Mouse (Mus musculus): ENCODE measurements around the gene Col9a2. TPM values are rescaled to one million over a fixed set of nuclear protein-coding genes. Genes with fewer than 3 reads are reported as not detected.
A peak's percentile ranks its signal among the peaks of the same experiment; 100 is the strongest.

Col9a2 gene
- polyA plus RNA-seq, 1 experiment from 2014 or later: 0.67 TPM

DNA sequence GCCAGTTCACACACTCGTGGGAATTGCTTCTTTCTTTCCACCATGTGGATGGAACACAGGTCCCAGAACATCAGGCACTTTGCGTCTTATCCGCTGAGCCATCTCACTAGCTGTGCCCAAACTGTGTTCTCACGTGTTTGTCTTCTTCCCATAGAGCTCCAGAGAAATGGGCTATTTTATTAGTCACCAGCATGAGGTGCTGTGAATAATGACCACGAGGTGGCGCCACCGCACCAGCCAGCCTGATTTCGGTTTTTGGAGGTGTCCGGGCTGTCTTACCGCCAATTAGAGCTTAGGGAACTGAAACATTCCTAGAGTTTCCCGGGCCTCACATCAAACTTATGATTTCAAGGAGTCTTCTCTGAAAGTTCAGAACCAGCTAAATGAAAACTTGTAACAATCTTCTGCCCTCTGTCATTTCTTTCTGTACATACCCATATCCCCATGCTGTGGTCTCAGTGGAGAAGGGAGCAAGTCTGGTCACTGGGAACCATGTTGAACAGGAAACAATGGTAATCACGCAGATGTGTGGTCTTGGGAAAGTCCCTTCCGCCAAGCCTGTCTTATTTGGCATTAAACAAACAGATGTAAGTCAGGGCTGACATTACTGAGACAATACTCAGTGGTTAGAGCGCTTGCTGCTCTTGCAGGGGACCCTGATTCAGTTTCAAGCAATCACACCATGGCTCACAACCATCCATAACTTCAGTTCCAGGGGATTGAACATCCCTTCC lies 10.4 kb upstream of the Col9a2 start:
- Histone ChIP-seq H3K9me3 (replicated peaks; ENCODE audit: control insufficient read depth, low read length) (no peaks in the 10 kb centered on the region), H3K27me3 (ENCODE audit: control insufficient read depth, insufficient read depth, low read depth, low read length) (no peaks in the 10 kb centered on the region), H3K4me1 (ENCODE audit: control insufficient read depth, low read depth, low read length) (peaks cover 7% of the 10 kb centered on the region; the same call in 1 of the 2 replicates), H3K36me3 (ENCODE audit: control insufficient read depth, insufficient read depth) (no peaks in the 10 kb centered on the region), H3K9ac (ENCODE audit: low read depth, low read length) (no peak overlapping the region), H3K4me2 (ENCODE audit: low read depth, low read length) (no peak overlapping the region), H3K27ac (ENCODE audit: low read length) (no peak overlapping the region), H3K4me3 (ENCODE audit: low read depth, low read length) (no peak overlapping the region)
- 31% methylated on average over 14 of the region's 14 CpGs for WGBS (ENCODE audit: insufficient replicate concordance)
- ATAC-seq (ENCODE audit: low read depth): no peak

DNA sequence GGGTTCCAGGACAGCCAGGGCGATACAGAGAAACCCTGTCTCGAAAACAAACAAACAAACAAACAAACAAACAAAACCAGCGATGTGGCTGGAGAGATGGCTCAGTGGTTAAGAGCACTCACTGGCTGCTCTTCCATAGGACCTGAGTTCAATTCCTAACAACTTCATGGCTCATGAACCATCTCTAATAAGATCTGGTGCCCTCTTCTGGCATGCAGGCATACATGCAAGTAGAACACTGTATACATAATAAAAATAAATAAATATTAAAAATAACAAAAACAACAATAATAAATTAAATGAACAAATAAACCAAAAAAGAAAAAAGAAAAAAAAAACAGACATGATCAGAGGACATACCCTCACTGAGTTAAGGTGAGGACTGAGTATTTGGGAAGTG lies 9.6 kb upstream of the Col9a2 start:
- no peak overlapping the region for H3K9ac ChIP-seq (ENCODE audit: low read depth, low read length)
- no peaks in the 10 kb centered on the region for H3K9me3 ChIP-seq (replicated peaks; ENCODE audit: control insufficient read depth, low read length)
- 60% methylated on average over 3 of the region's 3 CpGs for WGBS (ENCODE audit: insufficient replicate concordance)
- no peak overlapping the region for H3K4me2 ChIP-seq (ENCODE audit: low read depth, low read length)
- H3K27me3 ChIP-seq (ENCODE audit: control insufficient read depth, insufficient read depth, low read depth, low read length): no peaks in the 10 kb centered on the region
- H3K4me3 ChIP-seq (ENCODE audit: low read depth, low read length): no peak overlapping the region
- H3K4me1 ChIP-seq (ENCODE audit: control insufficient read depth, low read depth, low read length): peaks cover 3% of the 10 kb centered on the region; the same call in 1 of the 2 replicates
- no peaks in the 10 kb centered on the region for H3K36me3 ChIP-seq (ENCODE audit: control insufficient read depth, insufficient read depth)
- no peak overlapping the region for H3K27ac ChIP-seq (ENCODE audit: low read length)
- ATAC-seq (ENCODE audit: low read depth): no peak

DNA sequence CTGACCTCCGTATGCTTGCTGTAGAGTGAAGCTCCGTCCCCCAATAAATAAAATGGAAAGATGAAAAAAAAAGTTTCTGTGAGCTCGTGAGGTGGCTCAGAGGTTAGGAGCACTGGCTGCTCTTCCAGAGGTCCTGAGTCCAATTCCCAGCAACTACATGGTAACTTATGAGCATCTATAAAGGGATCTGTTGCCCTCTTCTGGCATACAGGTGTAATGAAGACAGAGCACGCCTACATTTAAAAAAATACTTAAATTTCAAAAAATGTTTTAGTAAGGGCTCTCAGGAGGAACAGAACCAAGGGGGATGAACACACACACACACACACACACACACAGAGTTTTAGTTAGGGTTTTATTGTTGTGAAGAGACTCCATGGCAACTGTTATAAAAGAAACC lies 7.7 kb upstream of the Col9a2 start:
- 44% methylated on average over 4 of the region's 4 CpGs for WGBS (ENCODE audit: insufficient replicate concordance)
- Histone ChIP-seq H3K9me3 (replicated peaks; ENCODE audit: control insufficient read depth, low read length) (no peaks in the 10 kb centered on the region), H3K4me2 (ENCODE audit: low read depth, low read length) (no peak overlapping the region), H3K9ac (ENCODE audit: low read depth, low read length) (no peak overlapping the region), H3K4me3 (ENCODE audit: low read depth, low read length) (no peak overlapping the region), H3K4me1 (ENCODE audit: control insufficient read depth, low read depth, low read length) (no peaks in the 10 kb centered on the region), H3K27ac (ENCODE audit: low read length) (no peak overlapping the region), H3K27me3 (ENCODE audit: control insufficient read depth, insufficient read depth, low read depth, low read length) (no peaks in the 10 kb centered on the region), H3K36me3 (ENCODE audit: control insufficient read depth, insufficient read depth) (no peaks in the 10 kb centered on the region)
- no peak for ATAC-seq (ENCODE audit: low read depth)

DNA sequence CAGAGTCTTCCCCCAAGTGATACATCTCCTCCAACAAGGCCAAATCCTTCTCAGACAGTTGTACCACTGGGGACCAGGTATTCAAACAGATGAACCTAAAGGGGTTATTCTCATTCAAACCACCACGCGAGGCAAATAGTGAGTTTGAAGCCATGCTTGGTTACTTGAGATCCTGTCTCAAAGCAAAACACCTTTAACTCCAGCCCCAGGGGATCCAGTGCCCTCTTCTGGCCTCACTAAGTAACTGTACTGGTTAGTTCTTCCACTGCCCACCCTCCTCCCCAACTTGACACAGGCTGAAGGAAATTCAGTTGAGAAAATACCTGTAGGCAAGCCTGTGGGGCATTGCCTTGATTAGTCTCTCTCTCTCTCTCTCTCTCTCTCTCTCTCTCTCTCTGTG lies 6.2 kb upstream of the Col9a2 start:
- H3K4me2 ChIP-seq (ENCODE audit: low read depth, low read length): no peak overlapping the region
- H3K27ac ChIP-seq (ENCODE audit: low read length): no peak overlapping the region
- H3K4me3 ChIP-seq (ENCODE audit: low read depth, low read length): no peak overlapping the region
- no peak for ATAC-seq (ENCODE audit: low read depth)
- H3K9ac ChIP-seq (ENCODE audit: low read depth, low read length): no peak overlapping the region
- no peaks in the 10 kb centered on the region for H3K9me3 ChIP-seq (replicated peaks; ENCODE audit: control insufficient read depth, low read length)
- no peaks in the 10 kb centered on the region for H3K36me3 ChIP-seq (ENCODE audit: control insufficient read depth, insufficient read depth)
- WGBS (ENCODE audit: insufficient replicate concordance): 55% methylated on average over 2 of the region's 2 CpGs
- H3K27me3 ChIP-seq (ENCODE audit: control insufficient read depth, insufficient read depth, low read depth, low read length): no peaks in the 10 kb centered on the region; the same call in none of the 2 replicates
- H3K4me1 ChIP-seq (ENCODE audit: control insufficient read depth, low read depth, low read length): no peaks in the 10 kb centered on the region

DNA sequence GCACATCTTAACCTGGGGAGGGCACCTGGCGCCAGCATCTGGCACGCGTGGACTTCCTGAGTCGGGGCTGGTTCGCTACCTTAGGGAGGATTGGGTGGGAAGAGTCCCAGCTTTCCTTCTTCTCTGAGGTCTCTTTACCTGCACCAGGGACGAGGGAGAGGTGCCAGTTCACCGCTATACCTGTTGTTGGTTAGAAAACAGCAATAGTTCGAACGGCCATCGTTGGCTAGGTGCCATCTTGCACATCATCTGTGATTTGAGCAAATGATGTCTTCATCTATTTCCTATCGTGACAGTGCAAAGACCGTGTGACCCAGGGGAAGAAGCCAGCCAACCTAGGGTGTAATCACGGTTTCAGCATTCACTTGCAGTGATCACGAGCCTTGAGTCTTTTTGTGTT lies 1.1 kb downstream of the Col9a2 start:
- Histone ChIP-seq H3K4me2 (ENCODE audit: low read depth, low read length) (no peak overlapping the region), H3K36me3 (ENCODE audit: control insufficient read depth, insufficient read depth) (no peaks in the 10 kb centered on the region), H3K9ac (ENCODE audit: low read depth, low read length) (no peak overlapping the region), H3K4me3 (ENCODE audit: low read depth, low read length) (no peak overlapping the region), H3K27ac (ENCODE audit: low read length) (no peak overlapping the region), H3K9me3 (replicated peaks; ENCODE audit: control insufficient read depth, low read length) (no peaks in the 10 kb centered on the region), H3K4me1 (ENCODE audit: control insufficient read depth, low read depth, low read length) (no peaks in the 10 kb centered on the region), H3K27me3 (ENCODE audit: control insufficient read depth, insufficient read depth, low read depth, low read length) (peaks cover 30% of the 10 kb centered on the region)
- 50% methylated on average over 14 of the region's 14 CpGs for WGBS (ENCODE audit: insufficient replicate concordance)
- no peak for ATAC-seq (ENCODE audit: low read depth)

DNA sequence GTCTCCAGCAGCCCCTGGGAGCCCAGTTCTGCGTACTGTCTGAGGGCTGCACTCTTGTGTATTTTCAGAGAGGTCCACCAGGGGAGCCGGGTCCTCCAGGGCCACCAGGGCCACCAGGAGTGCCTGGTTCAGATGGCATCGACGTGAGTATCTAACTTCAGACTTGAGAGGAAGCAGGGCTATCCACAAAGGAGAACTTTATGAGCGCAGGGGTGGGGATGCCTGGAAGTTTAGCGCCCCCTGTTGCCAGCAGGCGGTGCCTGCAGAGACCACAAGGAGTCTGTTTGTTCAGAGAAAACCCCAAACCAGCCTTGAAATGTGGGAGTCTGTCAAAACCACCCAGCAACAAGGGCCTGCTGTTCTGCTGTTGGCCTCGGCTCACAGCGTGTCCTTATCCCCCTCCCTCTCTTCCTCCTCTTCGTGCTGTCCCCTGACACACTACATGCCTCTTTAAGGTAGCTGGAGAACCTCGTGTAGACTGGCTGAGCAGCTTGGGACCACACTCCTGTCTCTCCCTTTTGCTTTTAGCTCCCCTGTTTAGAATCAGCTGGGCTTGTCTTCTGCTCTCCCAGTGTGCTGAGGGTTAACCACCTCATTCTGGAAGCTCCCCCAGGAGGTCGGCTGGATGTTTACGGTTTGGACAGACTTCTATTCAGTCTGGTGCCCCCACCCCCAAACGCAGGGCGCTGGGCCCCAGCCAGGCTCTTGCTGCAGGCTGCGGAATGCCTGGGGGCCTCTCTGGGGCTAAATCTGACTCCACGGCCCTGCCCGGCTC lies 1.9 kb downstream of the Col9a2 start:
- peak; percentile 37 for ATAC-seq (ENCODE audit: low read depth)
- no peak overlapping the region for H3K4me2 ChIP-seq (ENCODE audit: low read depth, low read length)
- H3K9me3 ChIP-seq (replicated peaks; ENCODE audit: control insufficient read depth, low read length): no peaks in the 10 kb centered on the region
- 21% methylated on average over 18 of the region's 18 CpGs for WGBS (ENCODE audit: insufficient replicate concordance)
- H3K27ac ChIP-seq (ENCODE audit: low read length): no peak overlapping the region
- H3K4me3 ChIP-seq (ENCODE audit: low read depth, low read length): no peak overlapping the region
- H3K36me3 ChIP-seq (ENCODE audit: control insufficient read depth, insufficient read depth): no peaks in the 10 kb centered on the region
- H3K9ac ChIP-seq (ENCODE audit: low read depth, low read length): no peak overlapping the region
- H3K27me3 ChIP-seq (ENCODE audit: control insufficient read depth, insufficient read depth, low read depth, low read length): peaks cover 30% of the 10 kb centered on the region
- H3K4me1 ChIP-seq (ENCODE audit: control insufficient read depth, low read depth, low read length): no peaks in the 10 kb centered on the region

DNA sequence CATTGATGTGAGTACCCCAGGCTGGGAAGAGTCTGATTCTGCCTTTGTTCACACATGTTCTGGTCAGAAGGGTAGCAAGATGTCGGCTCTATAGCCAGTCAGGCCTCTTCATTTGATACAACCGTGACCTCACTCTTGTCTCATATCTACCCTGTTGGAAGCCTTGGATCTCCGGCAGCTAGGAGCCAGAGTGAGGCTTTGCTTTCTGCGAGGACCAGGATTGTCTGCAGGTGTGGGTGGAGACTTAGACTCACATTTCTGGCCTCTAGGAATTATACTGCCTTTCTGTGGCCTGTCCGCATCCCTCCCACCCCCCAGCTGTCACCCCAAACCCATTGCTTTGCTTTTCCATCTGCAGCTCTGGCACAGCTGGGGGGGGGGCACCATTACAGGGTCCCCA lies 3.3 kb downstream of the Col9a2 start:
- H3K4me2 ChIP-seq (ENCODE audit: low read depth, low read length): no peak overlapping the region
- no peak overlapping the region for H3K4me3 ChIP-seq (ENCODE audit: low read depth, low read length)
- H3K9me3 ChIP-seq (replicated peaks; ENCODE audit: control insufficient read depth, low read length): no peaks in the 10 kb centered on the region
- peaks cover 30% of the 10 kb centered on the region for H3K27me3 ChIP-seq (ENCODE audit: control insufficient read depth, insufficient read depth, low read depth, low read length)
- H3K36me3 ChIP-seq (ENCODE audit: control insufficient read depth, insufficient read depth): no peaks in the 10 kb centered on the region
- WGBS (ENCODE audit: insufficient replicate concordance): 70% methylated on average over 5 of the region's 5 CpGs
- no peaks in the 10 kb centered on the region for H3K4me1 ChIP-seq (ENCODE audit: control insufficient read depth, low read depth, low read length)
- no peak for ATAC-seq (ENCODE audit: low read depth)
- H3K9ac ChIP-seq (ENCODE audit: low read depth, low read length): no peak overlapping the region
- H3K27ac ChIP-seq (ENCODE audit: low read length): no peak overlapping the region

DNA sequence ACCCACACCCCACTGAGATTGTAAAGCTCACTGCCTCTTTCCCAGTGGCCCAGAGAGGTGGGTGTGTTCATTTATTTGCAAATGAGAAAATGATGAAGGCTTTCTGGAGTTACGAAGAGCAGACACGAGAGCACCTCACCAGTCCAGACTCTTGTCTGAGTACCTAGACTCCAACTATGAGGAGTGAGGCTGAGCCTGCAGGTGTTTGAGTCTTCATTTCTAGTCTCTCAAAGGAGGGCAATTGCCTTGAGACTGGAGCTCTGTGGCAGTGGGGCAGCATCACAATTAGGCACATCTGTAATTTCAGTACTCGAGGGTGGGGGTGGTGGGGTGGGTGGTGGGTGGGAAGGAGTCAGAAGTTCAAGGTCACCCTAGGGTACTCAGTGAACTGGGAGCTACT lies 3.8 kb downstream of the Col9a2 start:
- 70% methylated on average over 3 of the region's 3 CpGs for WGBS (ENCODE audit: insufficient replicate concordance)
- Histone ChIP-seq H3K27ac (ENCODE audit: low read length) (no peak overlapping the region), H3K27me3 (ENCODE audit: control insufficient read depth, insufficient read depth, low read depth, low read length) (peaks cover 30% of the 10 kb centered on the region), H3K9ac (ENCODE audit: low read depth, low read length) (no peak overlapping the region), H3K36me3 (ENCODE audit: control insufficient read depth, insufficient read depth) (no peaks in the 10 kb centered on the region), H3K4me1 (ENCODE audit: control insufficient read depth, low read depth, low read length) (no peaks in the 10 kb centered on the region), H3K4me3 (ENCODE audit: low read depth, low read length) (no peak overlapping the region), H3K4me2 (ENCODE audit: low read depth, low read length) (no peak overlapping the region), H3K9me3 (replicated peaks; ENCODE audit: control insufficient read depth, low read length) (no peaks in the 10 kb centered on the region)
- ATAC-seq (ENCODE audit: low read depth): no peak

DNA sequence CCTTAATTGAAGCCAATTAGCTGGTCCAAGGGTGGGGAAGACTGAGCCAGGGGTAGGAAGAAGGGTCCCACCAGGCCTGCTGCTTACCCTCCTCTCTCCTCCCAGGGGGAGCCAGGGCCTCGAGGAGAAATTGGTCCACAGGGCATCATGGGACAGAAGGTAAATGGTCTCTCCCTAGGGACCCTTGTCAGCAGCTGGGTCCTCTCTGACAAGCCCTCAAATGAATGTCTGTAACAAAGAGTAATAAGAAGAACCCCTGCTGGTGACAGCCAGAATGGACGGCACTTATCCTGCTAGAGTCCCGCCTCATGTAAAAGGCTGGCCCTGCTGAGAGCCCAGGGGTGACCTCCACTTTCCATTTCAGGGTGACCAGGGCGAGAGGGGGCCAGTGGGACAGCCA lies 12.7 kb downstream of the Col9a2 start:
- no peak for ATAC-seq (ENCODE audit: low read depth)
- no peaks in the 10 kb centered on the region for H3K9me3 ChIP-seq (replicated peaks; ENCODE audit: control insufficient read depth, low read length)
- H3K4me1 ChIP-seq (ENCODE audit: control insufficient read depth, low read depth, low read length): no peaks in the 10 kb centered on the region
- H3K27me3 ChIP-seq (ENCODE audit: control insufficient read depth, insufficient read depth, low read depth, low read length): peaks cover 17% of the 10 kb centered on the region
- no peaks in the 10 kb centered on the region for H3K36me3 ChIP-seq (ENCODE audit: control insufficient read depth, insufficient read depth)
- H3K4me2 ChIP-seq (ENCODE audit: low read depth, low read length): no peak overlapping the region
- no peak overlapping the region for H3K4me3 ChIP-seq (ENCODE audit: low read depth, low read length)
- H3K9ac ChIP-seq (ENCODE audit: low read depth, low read length): no peak overlapping the region
- WGBS (ENCODE audit: insufficient replicate concordance): 32% methylated on average over 4 of the region's 4 CpGs
- H3K27ac ChIP-seq (ENCODE audit: low read length): no peak overlapping the region

Measured in liver, embryonic 16.5 days (tissue).